Mouse (Mus musculus) liver, postnatal 0 days (tissue): Measurements from ENCODE around the gene Dnajc30. TPM values are rescaled to one million over a fixed set of nuclear protein-coding genes. Genes with fewer than 3 reads are reported as not detected.

ENCODE experiments used
- ATAC-seq: fragments of 200-750 bp; cut with Nextera tagmentation; 2 replicates; pipeline ENCODE4 v1.8.0; 2017; ENCODE audit warnings: mild to moderate bottlenecking, moderate library complexity
- DNase-seq: peaks from one replicate; pipeline ENCODE4 v3.0.0-alpha.2; 2016
- H3K27ac ChIP-seq: fragments of 300-500 bp; sonication (generic); 2 replicates; pipeline ENCODE4 v1.5.1; 2014; ENCODE audit warnings: antibody characterized with exemption, moderate library complexity, mild to moderate bottlenecking, low read depth
- H3K27me3 ChIP-seq: fragments of 300-500 bp; sonication (generic); 2 replicates; pipeline ENCODE4 v1.6.1; 2014; ENCODE audit warnings: low read length, control low read depth, mixed read lengths; ENCODE audit not compliant: insufficient read depth
- H3K36me3 ChIP-seq: fragments of 300-500 bp; sonication (generic); replicated peaks from 2 replicates; pipeline ENCODE4 v1.6.1; 2014; ENCODE audit warnings: mild to moderate bottlenecking, control low read depth, low read length, moderate library complexity, mixed read lengths; ENCODE audit not compliant: insufficient read depth
- H3K4me1 ChIP-seq: fragments of 300-500 bp; sonication (generic); 2 replicates; pipeline ENCODE4 v1.6.1; 2014; ENCODE audit warnings: antibody characterized with exemption, mild to moderate bottlenecking, control low read depth; ENCODE audit not compliant: insufficient read depth
- H3K4me2 ChIP-seq: fragments of 300-500 bp; sonication (generic); 2 replicates; pipeline ENCODE4 v1.6.1; 2014; ENCODE audit warnings: low read depth, mild to moderate bottlenecking, low read length, moderate library complexity, mixed read lengths
- H3K4me3 ChIP-seq: fragments of 300-500 bp; sonication (generic); 2 replicates; pipeline ENCODE4 v1.5.1; 2014; ENCODE audit warnings: low read depth, low read length
- H3K9ac ChIP-seq: fragments of 300-500 bp; sonication (generic); replicated peaks from 2 replicates; pipeline ENCODE4 v1.6.1; 2014; ENCODE audit warnings: mild to moderate bottlenecking, moderate library complexity
- H3K9me3 ChIP-seq: fragments of 300-500 bp; sonication (generic); 2 replicates; pipeline ENCODE4 v1.6.1; 2016; ENCODE audit warnings: mild to moderate bottlenecking, control low read depth, low read length, mixed read lengths
- CTCF ChIP-seq: sonication (generic); IDR thresholded peaks from 2 replicates; pipeline ENCODE4 v1.5.1; 2016; ENCODE audit warnings: antibody characterized with exemption, low read depth
- EP300 ChIP-seq: IDR thresholded peaks from 2 replicates; pipeline ENCODE4 v1.6.1; 2016; ENCODE audit warnings: antibody characterized with exemption, low read depth, mild to moderate bottlenecking
- WGBS: fragments of 180-500 bp; shearing (Covaris S2); extraction: QIAGEN DNeasy Blood & Tissue Kit; methylation state at CpG from one replicate; pipeline ENCODE4 v1.1.7; 2014; ENCODE audit not compliant: insufficient replicate concordance; 5-methylcytosine and 5-hydroxymethylcytosine counted together
- polyA plus RNA-seq: library from polyadenylated mRNA; unstranded; fragments of >200 nt; fragmentation: Nextera tagmentation; extraction: Ambion mirVana; gene quantifications from 2 replicates; pipeline ENCODE4 v1.2.1, GENCODE M21; 2015

Dnajc30 gene
- polyA plus RNA-seq, 1 experiment from 2014 or later: 28.7 TPM

DNA sequence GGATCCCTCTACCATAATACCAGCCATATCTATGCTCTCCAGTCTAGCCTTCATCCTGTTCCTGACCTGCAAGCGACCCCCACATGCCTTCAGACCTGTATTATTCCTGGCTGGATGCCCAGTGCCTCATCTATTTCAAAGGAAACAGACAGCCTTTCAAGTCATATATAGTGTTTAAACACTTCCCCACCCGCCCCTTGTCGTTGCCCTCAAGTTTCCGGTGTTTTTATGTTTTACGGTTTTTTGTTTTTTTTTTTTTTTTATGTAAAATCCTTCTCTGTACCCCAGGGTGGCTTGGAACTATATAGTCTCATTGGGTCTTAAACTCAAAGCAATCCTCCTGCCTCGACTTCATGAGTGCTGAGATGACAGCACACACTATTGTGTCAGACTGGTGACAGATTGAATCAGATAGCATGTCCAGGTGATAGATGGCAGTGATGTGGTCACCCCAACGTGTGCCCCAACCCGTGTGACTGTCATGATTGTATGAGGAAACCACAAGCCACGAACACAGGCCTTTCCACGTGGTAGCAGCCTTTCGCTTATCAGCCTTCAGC lies 39.3 kb upstream of the Dnajc30 start:
- no peak for TF ChIP-seq CTCF
- no peak for TF ChIP-seq EP300

DNA sequence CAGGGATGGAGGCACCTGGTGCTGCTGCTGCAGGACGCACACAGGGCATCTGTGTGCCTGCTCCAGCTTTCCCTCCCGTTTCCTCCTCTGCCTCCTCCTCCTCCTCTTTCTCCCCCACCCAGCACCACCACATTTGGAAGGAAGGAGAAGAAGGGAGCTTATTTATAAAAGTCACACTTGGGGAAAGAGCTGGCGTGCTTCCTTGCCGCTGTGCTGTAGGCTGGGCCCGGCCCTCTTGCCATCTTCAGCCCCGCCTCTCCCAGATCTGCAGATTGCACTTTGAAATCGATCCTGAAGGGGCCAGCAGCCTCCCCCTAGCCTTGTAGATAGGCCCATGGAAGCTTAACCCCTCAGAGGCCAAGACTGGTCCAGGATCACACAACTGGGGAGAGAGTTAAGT lies 38.1 kb upstream of the Dnajc30 start:
- Histone ChIP-seq H3K4me3 (no peak overlapping the region), H3K36me3 (no peaks in the 10 kb centered on the region), H3K27ac (no peak overlapping the region), H3K27me3 (peaks cover 12% of the 10 kb centered on the region), H3K4me1 (peaks cover 31% of the 10 kb centered on the region), H3K9me3 (no peaks in the 10 kb centered on the region), H3K4me2 (no peak overlapping the region), H3K9ac (no peak overlapping the region)
- TF ChIP-seq CTCF (no peak), EP300 (no peak)
- DNase-seq (no peak), ATAC-seq (no peak)
- 33% methylated on average over 7 of the region's 7 CpGs for whole genome bisulfite sequencing

More for the DNA sequence above, 39.3 kb upstream of the Dnajc30 start:
- Histone ChIP-seq H3K9me3 (no peaks in the 10 kb centered on the region), H3K4me1 (peaks cover 31% of the 10 kb centered on the region), H3K27me3 (peaks cover 12% of the 10 kb centered on the region), H3K36me3 (no peaks in the 10 kb centered on the region), H3K27ac (no peak overlapping the region), H3K4me2 (0 out of 2 replicates have a peak overlapping the region, but pooled peaks have one; percentile 79), H3K9ac (no peak overlapping the region), H3K4me3 (no peak overlapping the region)
- no peak for ATAC-seq
- DNase-seq: no peak
- WGBS: 24% methylated on average over 11 of the region's 11 CpGs

GRCm38 (mm10) chr5:135029007-135029854 lies 34.8 kb upstream of the Dnajc30 start:
- Histone ChIP-seq H3K4me1 (peaks cover 20% of the 10 kb centered on the region), H3K9ac (peak overlapping the region; percentile 33), H3K27ac (peak overlapping the region; percentile 90), H3K4me3 (no peak overlapping the region), H3K4me2 (peak overlapping the region; percentile 56), H3K27me3 (peaks cover 6% of the 10 kb centered on the region), H3K9me3 (no peaks in the 10 kb centered on the region), H3K36me3 (no peaks in the 10 kb centered on the region)
- DNase-seq (peak; percentile 71), ATAC-seq (peak; percentile 92)
- TF ChIP-seq CTCF (no peak), EP300 (0 out of 2 replicates have a peak, but pooled peaks have one; percentile 31)
- WGBS: 30% methylated on average over 18 of the region's 18 CpGs

GRCm38 (mm10) chr5:135032581-135032980 lies 31.4 kb upstream of the Dnajc30 start:
- peak overlapping the region; percentile 41 for H3K27ac ChIP-seq
- H3K4me2 ChIP-seq: no peak overlapping the region
- H3K4me3 ChIP-seq: no peak overlapping the region
- ATAC-seq: no peak
- TF ChIP-seq CTCF (no peak), EP300 (0 out of 2 replicates have a peak, but pooled peaks have one; percentile 13)
- DNase-seq: no peak
- no peaks in the 10 kb centered on the region for H3K36me3 ChIP-seq
- H3K27me3 ChIP-seq: no peaks in the 10 kb centered on the region
- 74% methylated on average over 5 of the region's 5 CpGs for WGBS
- H3K9me3 ChIP-seq: peaks cover 2% of the 10 kb centered on the region
- no peak overlapping the region for H3K9ac ChIP-seq
- H3K4me1 ChIP-seq: peaks cover 21% of the 10 kb centered on the region

- no peaks in the 10 kb centered on the region; the same call in 1 of the 2 replicates for H3K36me3 ChIP-seq
- H3K27ac ChIP-seq: no peak overlapping the region
- H3K4me1 ChIP-seq: peaks cover 11% of the 10 kb centered on the region
- H3K4me3 ChIP-seq: no peak overlapping the region
- ATAC-seq (no peak), DNase-seq (no peak)
- no peak overlapping the region for H3K4me2 ChIP-seq
- H3K9me3 ChIP-seq: peaks cover 2% of the 10 kb centered on the region
- TF ChIP-seq EP300 (no peak), CTCF (peak; percentile 59)
- H3K9ac ChIP-seq: no peak overlapping the region
- no peaks in the 10 kb centered on the region for H3K27me3 ChIP-seq
- 92% methylated on average over 2 of the region's 2 CpGs for WGBS
These were observed 29.4 kb upstream of the Dnajc30 start for GRCm38 (mm10) chr5:135034593-135034992.
